Mouse (Mus musculus) heart, postnatal 0 days (tissue): ENCODE measurements at regions not wholly inside any gene's neighbourhood (a gene's known extent, or its start where the extent isn't known, plus 50 kb on each side); places are given as distances from the start of the nearest gene placed in this dataset.

Experiments
- ATAC-seq: fragments of 200-750 bp; cut with Nextera tagmentation; 2 replicates; pipeline ENCODE4 v1.8.0; 2017; ENCODE audit warnings: low read depth, moderate number of reproducible peaks, moderate library complexity; ENCODE audit not compliant: insufficient read depth
- DNase-seq: peaks from one replicate; pipeline ENCODE4 v3.0.0-alpha.2; 2016; ENCODE audit warnings: low spot score
- H3K27ac ChIP-seq: fragments of 300-500 bp; sonication (generic); 2 replicates; pipeline ENCODE4 v1.5.1; 2014; ENCODE audit warnings: low read depth, mild to moderate bottlenecking
- H3K27me3 ChIP-seq: fragments of 300-500 bp; sonication (generic); 2 replicates; pipeline ENCODE4 v1.6.1; 2014; ENCODE audit warnings: low read length, mixed read lengths; ENCODE audit not compliant: control insufficient read depth, insufficient read depth
- H3K36me3 ChIP-seq: fragments of 300-500 bp; sonication (generic); replicated peaks from 2 replicates; pipeline ENCODE4 v1.6.1; 2014; ENCODE audit warnings: low read length, mixed read lengths; ENCODE audit not compliant: control insufficient read depth, insufficient read depth
- H3K4me1 ChIP-seq: fragments of 300-500 bp; sonication (generic); 2 replicates; pipeline ENCODE4 v1.6.1; 2014; ENCODE audit warnings: antibody characterized with exemption; ENCODE audit not compliant: control insufficient read depth, insufficient read depth
- H3K4me2 ChIP-seq: fragments of 300-500 bp; sonication (generic); 2 replicates; pipeline ENCODE4 v1.6.1; 2014; ENCODE audit warnings: low read depth, mild to moderate bottlenecking, low read length, moderate library complexity
- H3K4me3 ChIP-seq: fragments of 300-500 bp; sonication (generic); 2 replicates; pipeline ENCODE4 v1.5.1; 2014; ENCODE audit warnings: low read depth, low read length
- H3K9ac ChIP-seq: fragments of 300-500 bp; sonication (generic); replicated peaks from 2 replicates; pipeline ENCODE4 v1.6.1; 2014; ENCODE audit warnings: low read depth, low read length, mixed read lengths
- H3K9me3 ChIP-seq: fragments of 300-500 bp; sonication (generic); replicated peaks from 2 replicates; pipeline ENCODE4 v1.6.1; 2016; ENCODE audit warnings: low read length; ENCODE audit not compliant: control insufficient read depth
- CTCF ChIP-seq: IDR thresholded peaks from 2 replicates; pipeline ENCODE4 v1.5.1; 2016; ENCODE audit warnings: antibody characterized with exemption, control low read depth, low read depth
- EP300 ChIP-seq: IDR thresholded peaks from 2 replicates; pipeline ENCODE4 v1.6.1; 2016; ENCODE audit warnings: antibody characterized with exemption, low read depth
- WGBS: fragments of 180-500 bp; shearing (Covaris S2); extraction: QIAGEN DNeasy Blood & Tissue Kit; methylation state at CpG from one replicate; pipeline ENCODE4 v1.1.7; 2014; 5-methylcytosine and 5-hydroxymethylcytosine counted together

- no peaks in the 10 kb centered on the region for H3K9me3 ChIP-seq
- no peak for DNase-seq
- H3K27me3 ChIP-seq = no peaks in the 10 kb centered on the region
- no peaks in the 10 kb centered on the region for H3K36me3 ChIP-seq
- 26% methylated on average over 3 of the region's 3 CpGs for WGBS
- TF ChIP-seq EP300 (no peak), CTCF (no peak)
- H3K9ac ChIP-seq = no peak overlapping the region
- H3K27ac ChIP-seq = no peak overlapping the region
- no peak overlapping the region for H3K4me2 ChIP-seq
- no peak overlapping the region for H3K4me3 ChIP-seq
- H3K4me1 ChIP-seq = peaks cover 9% of the 10 kb centered on the region; the same call in 1 of the 2 replicates
- ATAC-seq = no peak
These were observed 187.6 kb upstream of the Nr5a2 start for GRCm38 (mm10) chr1:137147891-137148290.

- Histone ChIP-seq H3K4me2 (no peak overlapping the region), H3K27me3 (no peaks in the 10 kb centered on the region), H3K36me3 (no peaks in the 10 kb centered on the region), H3K9ac (no peak overlapping the region), H3K4me1 (no peaks in the 10 kb centered on the region), H3K4me3 (no peak overlapping the region), H3K27ac (no peak overlapping the region), H3K9me3 (no peaks in the 10 kb centered on the region)
- 40% methylated on average over 13 of the region's 13 CpGs for WGBS
- ATAC-seq (no peak), DNase-seq (no peak)
- no peak for TF ChIP-seq CTCF
These were observed 181.8 kb upstream of the Nr5a2 start for GRCm38 (mm10) chr1:137141879-137142570.

GRCm38 (mm10) chr1:137141372-137141771, 181.1 kb upstream of the Nr5a2 start:
- WGBS = 78% methylated on average over 5 of the region's 5 CpGs
- H3K4me1 ChIP-seq = no peaks in the 10 kb centered on the region

GRCm38 (mm10) chr1:137136156-137136555, 175.9 kb upstream of the Nr5a2 start:
- DNase-seq (no peak), ATAC-seq (no peak)
- no peaks in the 10 kb centered on the region for H3K27me3 ChIP-seq
- H3K4me2 ChIP-seq = no peak overlapping the region
- no peaks in the 10 kb centered on the region for H3K9me3 ChIP-seq
- TF ChIP-seq EP300 (no peak), CTCF (no peak)
- WGBS = 68% methylated on average over 7 of the region's 7 CpGs
- no peak overlapping the region for H3K9ac ChIP-seq
- H3K36me3 ChIP-seq = no peaks in the 10 kb centered on the region
- H3K4me3 ChIP-seq = no peak overlapping the region
- H3K4me1 ChIP-seq = no peaks in the 10 kb centered on the region
- H3K27ac ChIP-seq = no peak overlapping the region

More at GRCm38 (mm10) chr1:137141372-137141771, 181.1 kb upstream of the Nr5a2 start:
- no peak overlapping the region for H3K27ac ChIP-seq
- H3K4me3 ChIP-seq = no peak overlapping the region
- no peak overlapping the region for H3K9ac ChIP-seq
- no peaks in the 10 kb centered on the region for H3K27me3 ChIP-seq
- DNase-seq (no peak), ATAC-seq (no peak)
- TF ChIP-seq EP300 (no peak), CTCF (no peak)
- H3K9me3 ChIP-seq = no peaks in the 10 kb centered on the region
- H3K36me3 ChIP-seq = no peaks in the 10 kb centered on the region
- H3K4me2 ChIP-seq = no peak overlapping the region

GRCm38 (mm10) chr1:137133734-137134133, 173.5 kb upstream of the Nr5a2 start:
- Histone ChIP-seq H3K4me2 (no peak overlapping the region), H3K36me3 (no peaks in the 10 kb centered on the region), H3K27ac (no peak overlapping the region), H3K4me1 (no peaks in the 10 kb centered on the region), H3K27me3 (no peaks in the 10 kb centered on the region), H3K9me3 (no peaks in the 10 kb centered on the region), H3K4me3 (no peak overlapping the region), H3K9ac (no peak overlapping the region)
- ATAC-seq (no peak), DNase-seq (no peak)
- 65% methylated on average over 7 of the region's 7 CpGs for WGBS
- TF ChIP-seq EP300 = no peak
- no peak for TF ChIP-seq CTCF

- Histone ChIP-seq H3K9ac (no peak overlapping the region), H3K4me3 (no peak overlapping the region), H3K4me2 (no peak overlapping the region), H3K27me3 (no peaks in the 10 kb centered on the region), H3K27ac (no peak overlapping the region), H3K4me1 (no peaks in the 10 kb centered on the region), H3K9me3 (no peaks in the 10 kb centered on the region), H3K36me3 (no peaks in the 10 kb centered on the region)
- no peak for DNase-seq
- no peak for TF ChIP-seq CTCF
- no peak for TF ChIP-seq EP300
- no peak for ATAC-seq
- 75% methylated on average over 3 of the region's 3 CpGs for WGBS
These were observed 170.0 kb upstream of the Nr5a2 start for GRCm38 (mm10) chr1:137130264-137130663.
